Mouse (Mus musculus): Measurements from ENCODE around the gene Nfia.

DNA sequence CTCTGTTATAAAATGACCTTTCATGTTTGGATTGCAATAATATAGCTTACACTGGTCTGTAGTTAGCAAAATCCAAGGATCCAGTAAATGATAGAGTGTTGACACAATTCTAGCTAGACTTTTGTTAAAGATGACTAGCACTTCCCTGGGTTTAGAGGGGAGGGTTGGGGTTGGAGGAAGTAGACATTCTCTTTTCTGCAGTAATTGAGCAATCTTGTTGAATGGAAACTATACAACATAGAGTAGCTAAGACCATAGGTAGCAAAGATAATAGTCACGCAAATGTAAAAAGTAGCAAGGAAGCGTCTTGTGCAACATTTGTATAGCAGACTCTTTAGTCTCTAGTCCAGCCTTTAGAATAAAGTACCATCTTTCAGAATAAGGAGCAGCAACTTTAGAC lies 163.8 kb downstream of the Nfia start:
- no peak for TF ChIP-seq FLI1 (IDR thresholded peaks at IDR 0.05; ENCODE audit: low read length)
- TF ChIP-seq GATA1 (IDR thresholded peaks at IDR 0.05; ENCODE audit: borderline replicate concordance, low read length), result no peak
